8 mouse cellular contexts compared by ENCODE assay signal in genomic region chr4:127021989-127022626, GRCm38 (mm10). TPM values are rescaled to one million over a fixed set of nuclear protein-coding genes. Genes with fewer than 3 reads are reported as not detected.
DNase-seq lines count a peak whose midpoint lies in the region; ATAC-seq and TF ChIP-seq lines count a peak whose summit lies in the region.

No protein-coding gene starts in this region.

- H3K4me3 ChIP-seq in bone marrow, adult 2 months (replicated peaks; ENCODE audit: control insufficient read depth, low read depth, low read length), result peak overlapping the region; percentile 99
- peak overlapping the region; percentile 74 for H3K4me3 ChIP-seq in embryonic facial prominence, embryonic 15.5 days (replicated peaks)
- H3K4me3 ChIP-seq in kidney, embryonic 15.5 days (replicated peaks), result peak overlapping the region; percentile 98

- DNase-seq in 416B (ENCODE audit: low read depth) (peak; percentile 92), liver (peak; percentile 92)
- peak; percentile 86 to 89 for DNase-seq in heart, adult 9 months (ENCODE audit: low spot score in 2 of 2)
- peak; percentile 88 to 93 for DNase-seq in spleen, postnatal 4 days (ENCODE audit: low spot score in 2 of 2)

- H3K36me3 ChIP-seq in embryonic facial prominence, embryonic 15.5 days, result peaks cover 33% of the 10 kb centered on the region
- H3K36me3 ChIP-seq in kidney, embryonic 15.5 days, result peaks cover 45% of the 10 kb centered on the region

- H3K27ac ChIP-seq in bone marrow, adult 2 months (ENCODE audit: control insufficient read depth, insufficient read depth, low read depth, low read length, poor library complexity), result peak overlapping the region; percentile 98
- peak overlapping the region; percentile 99 for H3K27ac ChIP-seq in embryonic facial prominence, embryonic 15.5 days (replicated peaks)
- H3K27ac ChIP-seq in kidney, embryonic 15.5 days, result peak overlapping the region; percentile 98

- ATAC-seq in embryonic facial prominence, embryonic 15.5 days (ENCODE audit: insufficient number of reproducible peaks, low FRiP score, low TSS enrichment, low read depth), result peak; percentile 73
- peak; percentile 67 for ATAC-seq in kidney, embryonic 15.5 days (replicated peaks; ENCODE audit: low FRiP score)
- ATAC-seq in monocyte, adult 5-6 weeks (replicated peaks; ENCODE audit: insufficient number of reproducible peaks, low FRiP score, low TSS enrichment, poor library complexity, severe bottlenecking), result peak; percentile 54

- under 1% methylated on average over 53 of the region's 53 CpGs for WGBS in bone marrow, adult 2 months
- under 1% methylated on average over 53 of the region's 53 CpGs for WGBS in embryonic facial prominence, embryonic 15.5 days
- under 1% methylated on average over 50 of the region's 53 CpGs for WGBS in kidney, embryonic 15.5 days

- H3K4me1 ChIP-seq in bone marrow, adult 2 months (ENCODE audit: control insufficient read depth, insufficient read depth, low read length), result no peaks in the 10 kb centered on the region
- H3K4me1 ChIP-seq in embryonic facial prominence, embryonic 15.5 days, result peaks cover 31% of the 10 kb centered on the region
- H3K4me1 ChIP-seq in kidney, embryonic 15.5 days, result peaks cover 26% of the 10 kb centered on the region

- H3K4me2 ChIP-seq in embryonic facial prominence, embryonic 15.5 days (replicated peaks), result peak overlapping the region; percentile 76
- H3K4me2 ChIP-seq in kidney, embryonic 15.5 days, result peak overlapping the region; percentile 91

- H3K27me3 ChIP-seq in embryonic facial prominence, embryonic 15.5 days, result no peaks in the 10 kb centered on the region
- H3K27me3 ChIP-seq in kidney, embryonic 15.5 days, result no peaks in the 10 kb centered on the region

- TF ChIP-seq POLR2A in bone marrow, adult 2 months (IDR thresholded peaks at IDR 0.05; ENCODE audit: borderline replicate concordance, control insufficient read depth, low read depth, low read length), result peak; percentile 28; the same call in 1 of the 2 replicates

- no peaks in the 10 kb centered on the region for H3K9me3 ChIP-seq in embryonic facial prominence, embryonic 15.5 days (replicated peaks)
- no peaks in the 10 kb centered on the region for H3K9me3 ChIP-seq in kidney, embryonic 15.5 days (replicated peaks)

- peak overlapping the region; percentile 99 for H3K9ac ChIP-seq in embryonic facial prominence, embryonic 15.5 days
- peak overlapping the region; percentile 100 for H3K9ac ChIP-seq in kidney, embryonic 15.5 days

- TF ChIP-seq CTCF in bone marrow, adult 2 months (IDR thresholded peaks at IDR 0.05; ENCODE audit: control insufficient read depth, insufficient read depth, low read length), result peak; percentile 24; the same call in 1 of the 2 replicates

RNA-seq across cellular contexts. Expression of gene Sfpq, which starts 1.0 kb away (rescaled TPM):
- polyA plus RNA-seq in bone marrow, adult 2 months (2011; ENCODE audit: insufficient read depth, insufficient read length, low replicate concordance, missing spikeins), result 379 and 425 TPM in 2 replicates
- polyA plus RNA-seq in embryonic facial prominence, embryonic 15.5 days (2015; fragmentation: Nextera tagmentation; extraction: Ambion mirVana), result 76.4 and 82.6 TPM in 2 replicates
- polyA plus RNA-seq in kidney, embryonic 15.5 days (2015; fragmentation: Nextera tagmentation; extraction: Ambion mirVana), result 88.3 and 93.6 TPM in 2 replicates
- total RNA-seq in monocyte, adult 5-6 weeks (2017), result 642 to 909 TPM (median 707 TPM) in 3 replicates

RNA-seq across cellular contexts. Expression of gene Zmym1, which starts 38.8 kb away (rescaled TPM):
- polyA plus RNA-seq in bone marrow, adult 2 months (2011; ENCODE audit: insufficient read depth, insufficient read length, low replicate concordance, missing spikeins), result 10.7 and 20.6 TPM in 2 replicates
- polyA plus RNA-seq in embryonic facial prominence, embryonic 15.5 days (2015; fragmentation: Nextera tagmentation; extraction: Ambion mirVana), result 14.5 and 17.5 TPM in 2 replicates
- polyA plus RNA-seq in kidney, embryonic 15.5 days (2015; fragmentation: Nextera tagmentation; extraction: Ambion mirVana), result 19.4 and 19.8 TPM in 2 replicates
- 9.3 to 16.2 TPM (median 14.2 TPM) in 3 replicates for total RNA-seq in monocyte, adult 5-6 weeks (2017)

RNA-seq across cellular contexts. Expression of gene Zmym4, which starts 54.2 kb away (rescaled TPM):
- 4.5 and 10.6 TPM in 2 replicates for polyA plus RNA-seq in bone marrow, adult 2 months (2011; ENCODE audit: insufficient read depth, insufficient read length, low replicate concordance, missing spikeins)
- polyA plus RNA-seq in embryonic facial prominence, embryonic 15.5 days (2015; fragmentation: Nextera tagmentation; extraction: Ambion mirVana), result 19.8 and 20.3 TPM in 2 replicates
- polyA plus RNA-seq in kidney, embryonic 15.5 days (2015; fragmentation: Nextera tagmentation; extraction: Ambion mirVana), result 19.8 and 20.3 TPM in 2 replicates
- total RNA-seq in monocyte, adult 5-6 weeks (2017), result 15.8 to 61.9 TPM (median 46.3 TPM) in 3 replicates

RNA-seq across cellular contexts. Expression of gene Zmym6, which starts 55.1 kb away (rescaled TPM):
- 2.8 and 3.0 TPM in 2 replicates for polyA plus RNA-seq in bone marrow, adult 2 months (2011; ENCODE audit: insufficient read depth, insufficient read length, low replicate concordance, missing spikeins)
- 21.5 and 24.1 TPM in 2 replicates for polyA plus RNA-seq in embryonic facial prominence, embryonic 15.5 days (2015; fragmentation: Nextera tagmentation; extraction: Ambion mirVana)
- polyA plus RNA-seq in kidney, embryonic 15.5 days (2015; fragmentation: Nextera tagmentation; extraction: Ambion mirVana), result 18.7 and 19.3 TPM in 2 replicates
- 17.8 to 25.9 TPM (median 22.6 TPM) in 3 replicates for total RNA-seq in monocyte, adult 5-6 weeks (2017)

Comparison
In these comparisons a context has a peak if more than half of its experiments do, and no peak if none do; other contexts are left out.
1. Peak in every context shown above with its lines: DNase-seq, ATAC-seq, H3K4me3 ChIP-seq and H3K27ac ChIP-seq.